8 mouse cellular contexts compared by ENCODE assay signal in the genomic region with DNA sequence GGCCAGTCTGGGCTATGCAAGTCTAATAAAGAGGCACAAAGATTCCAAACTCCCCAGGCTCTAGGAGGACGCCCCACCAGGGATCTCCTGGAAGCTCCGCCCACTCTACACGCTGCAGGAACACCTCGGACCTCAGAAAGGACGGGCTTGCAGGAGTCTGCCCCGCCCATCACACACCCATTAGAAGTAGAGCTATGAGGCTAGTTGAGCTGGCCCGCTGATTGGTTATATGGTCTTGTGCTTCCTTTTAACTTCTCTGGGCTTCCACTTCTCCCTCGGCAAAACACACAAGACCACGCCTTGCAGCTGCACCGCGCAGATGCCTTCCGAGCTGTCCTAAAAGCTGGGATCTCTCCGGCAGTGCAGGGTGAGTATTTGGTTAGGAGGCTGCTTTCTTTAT. TPM values are rescaled to one million over a fixed set of nuclear protein-coding genes. Genes with fewer than 3 reads are reported as not detected.
DNase-seq lines count a peak whose midpoint lies in the region; ATAC-seq and TF ChIP-seq lines count a peak whose summit lies in the region.

No protein-coding gene starts in this region.

- TF ChIP-seq POLR2A in brain, embryonic 14.5 days (IDR thresholded peaks at IDR 0.05; ENCODE audit: borderline replicate concordance, extremely low read depth, insufficient read depth, insufficient read length, poor library complexity, severe bottlenecking) = no peak
- no peak for TF ChIP-seq POLR2A in liver, adult 2 months (IDR thresholded peaks at IDR 0.05; ENCODE audit: extremely low read depth, insufficient read depth, low read length)

- WGBS in neural tube, embryonic 11.5 days = 9% methylated on average over 13 of the region's 13 CpGs
- 15% methylated on average over 13 of the region's 13 CpGs for WGBS in hindbrain, embryonic 16.5 days
- 4% methylated on average over 13 of the region's 13 CpGs for WGBS in liver, adult 2 months
- WGBS in midbrain, embryonic 16.5 days = 16% methylated on average over 13 of the region's 13 CpGs

- no peak overlapping the region for H3K4me3 ChIP-seq in neural tube, embryonic 11.5 days (ENCODE audit: low read depth, low read length)
- no peak overlapping the region for H3K4me3 ChIP-seq in hindbrain, embryonic 16.5 days (ENCODE audit: low read length)
- H3K4me3 ChIP-seq in liver, adult 2 months (ENCODE audit: insufficient read depth, low read depth, low read length) = no peak overlapping the region
- no peak overlapping the region for H3K4me3 ChIP-seq in midbrain, embryonic 16.5 days (ENCODE audit: low read depth, low read length)

- ATAC-seq in neural tube, embryonic 11.5 days (ENCODE audit: insufficient read depth, low FRiP score, low TSS enrichment) = no peak
- ATAC-seq in hindbrain, embryonic 16.5 days = no peak
- ATAC-seq in midbrain, embryonic 16.5 days = no peak

- H3K9me3 ChIP-seq in neural tube, embryonic 11.5 days (ENCODE audit: control insufficient read depth, low read length) = no peaks in the 10 kb centered on the region
- no peaks in the 10 kb centered on the region for H3K9me3 ChIP-seq in hindbrain, embryonic 16.5 days (ENCODE audit: control insufficient read depth, low read length)
- H3K9me3 ChIP-seq in midbrain, embryonic 16.5 days (replicated peaks; ENCODE audit: control insufficient read depth, low read length, poor library complexity, severe bottlenecking) = no peaks in the 10 kb centered on the region

- TF ChIP-seq CTCF in brain, embryonic 14.5 days (IDR thresholded peaks at IDR 0.05; ENCODE audit: borderline replicate concordance, extremely low read depth, insufficient read depth, insufficient read length) = no peak
- TF ChIP-seq CTCF in liver, adult 2 months (IDR thresholded peaks at IDR 0.05; ENCODE audit: low read depth, low read length) = no peak

- peak; percentile 43 for DNase-seq in neural tube, embryonic 11.5 days (ENCODE audit: low spot score)
- no peak for DNase-seq in neural tube, embryonic 10.5 days (ENCODE audit: extremely low spot score, low spot score)
- DNase-seq in brain, embryonic 14.5 days (ENCODE audit: low read depth) = peak; percentile 60
- DNase-seq in gastrocnemius, postnatal 10 days = peak; percentile 44
- peak; percentile 45 for DNase-seq in liver, adult 2 months (ENCODE audit: extremely low read depth, low read depth, low spot score)
- peak; percentile 49 to 62 for DNase-seq in thymus, postnatal 10 days (ENCODE audit: low spot score in 2 of 2)

- H3K4me2 ChIP-seq in neural tube, embryonic 11.5 days (ENCODE audit: low read depth) = peak overlapping the region; percentile 27
- peak overlapping the region; percentile 35 for H3K4me2 ChIP-seq in hindbrain, embryonic 16.5 days (ENCODE audit: low read length)
- peak overlapping the region; percentile 23; the same call in 1 of the 2 replicates for H3K4me2 ChIP-seq in midbrain, embryonic 16.5 days (ENCODE audit: low read length)

- peaks cover 4% of the 10 kb centered on the region; the same call in 1 of the 2 replicates for H3K27me3 ChIP-seq in neural tube, embryonic 11.5 days (ENCODE audit: control insufficient read depth, insufficient read depth, low read length)
- H3K27me3 ChIP-seq in hindbrain, embryonic 16.5 days (replicated peaks; ENCODE audit: control insufficient read depth, insufficient read depth, low read length) = 0 out of 2 replicates have a peak, but pooled peaks cover 2% of the 10 kb centered on the region
- H3K27me3 ChIP-seq in liver, adult 2 months (ENCODE audit: control insufficient read depth, insufficient read depth, low read length) = peaks cover 8% of the 10 kb centered on the region
- H3K27me3 ChIP-seq in midbrain, embryonic 16.5 days (ENCODE audit: control insufficient read depth, insufficient read depth, low read depth, low read length) = no peaks in the 10 kb centered on the region

- no peaks in the 10 kb centered on the region for H3K36me3 ChIP-seq in neural tube, embryonic 11.5 days (ENCODE audit: control insufficient read depth, insufficient read depth, low read length)
- no peaks in the 10 kb centered on the region for H3K36me3 ChIP-seq in hindbrain, embryonic 16.5 days (ENCODE audit: control insufficient read depth, insufficient read depth, low read length)
- H3K36me3 ChIP-seq in liver, adult 2 months (ENCODE audit: control insufficient read depth, insufficient read depth, low read length) = no peaks in the 10 kb centered on the region
- H3K36me3 ChIP-seq in midbrain, embryonic 16.5 days (ENCODE audit: control insufficient read depth, insufficient read depth, low read length) = no peaks in the 10 kb centered on the region

- peaks cover 4% of the 10 kb centered on the region; the same call in 1 of the 2 replicates for H3K4me1 ChIP-seq in neural tube, embryonic 11.5 days (ENCODE audit: control insufficient read depth, insufficient read depth, low read length)
- peaks cover 12% of the 10 kb centered on the region for H3K4me1 ChIP-seq in hindbrain, embryonic 16.5 days (ENCODE audit: control insufficient read depth, insufficient read depth, low read depth, low read length)
- peaks cover 4% of the 10 kb centered on the region; the same call in 1 of the 2 replicates for H3K4me1 ChIP-seq in liver, adult 2 months (ENCODE audit: control insufficient read depth, insufficient read depth, low read length)
- H3K4me1 ChIP-seq in midbrain, embryonic 16.5 days (ENCODE audit: control insufficient read depth, insufficient read depth, low read length) = peaks cover 19% of the 10 kb centered on the region

- H3K79me2 ChIP-seq in liver, adult 2 months (ENCODE audit: control insufficient read depth, insufficient read depth, low read length) = no peaks in the 10 kb centered on the region

- H3K27ac ChIP-seq in neural tube, embryonic 11.5 days (ENCODE audit: low read depth, low read length) = no peak overlapping the region
- H3K27ac ChIP-seq in hindbrain, embryonic 16.5 days (ENCODE audit: low read depth, low read length) = no peak overlapping the region
- no peak overlapping the region for H3K27ac ChIP-seq in liver, adult 2 months (replicated peaks; ENCODE audit: insufficient read depth, low read depth, low read length)
- no peak overlapping the region for H3K27ac ChIP-seq in midbrain, embryonic 16.5 days (ENCODE audit: low read length)

- no peak overlapping the region; the same call in 1 of the 2 replicates for H3K9ac ChIP-seq in neural tube, embryonic 11.5 days (ENCODE audit: low read length)
- no peak overlapping the region for H3K9ac ChIP-seq in hindbrain, embryonic 16.5 days (ENCODE audit: low read depth, low read length)
- H3K9ac ChIP-seq in liver, adult 2 months (ENCODE audit: low read depth, low read length) = no peak overlapping the region
- H3K9ac ChIP-seq in midbrain, embryonic 16.5 days (ENCODE audit: low read depth, low read length) = no peak overlapping the region

RNA-seq across cellular contexts. Expression of gene Tnrc6c, which starts 43.0 kb away (rescaled TPM):
- 17.1 and 18.2 TPM in 2 replicates for polyA plus RNA-seq in neural tube, embryonic 11.5 days (2014; fragmentation: Nextera tagmentation; extraction: Ambion mirVana)
- 54.3 and 82.0 TPM in 2 replicates for polyA plus RNA-seq in brain, embryonic 14.5 days (2012; rRNA removed)
- total RNA-seq in gastrocnemius, postnatal 10 days (2021) = 10 to 100 TPM; 20.5 to 25.8 TPM
- 18.9 and 21.4 TPM in 2 replicates for polyA plus RNA-seq in hindbrain, embryonic 16.5 days (2015; fragmentation: Nextera tagmentation; extraction: Ambion mirVana)
- 6.3 and 8.3 TPM in 2 replicates for total RNA-seq in liver, adult 2 months (2014; rRNA removed)
- polyA plus RNA-seq in liver, adult 2 months (2012; rRNA removed) = 4.1 and 5.7 TPM in 2 replicates
- 28.1 and 31.6 TPM in 2 replicates for polyA plus RNA-seq in midbrain, embryonic 16.5 days (2015; fragmentation: Nextera tagmentation; extraction: Ambion mirVana)
